Mouse (Mus musculus) frontal cortex, adult (tissue): ENCODE data around the gene Rnf207.

ENCODE experiments used
- ATAC-seq: cut with Nextera tagmentation; 2 replicates; pipeline ENCODE4 v1.9.2; 2017; ENCODE audit warnings: mild to moderate bottlenecking, moderate library complexity, mixed read lengths; ENCODE audit not compliant: low TSS enrichment

Gene Rnf207

DNA sequence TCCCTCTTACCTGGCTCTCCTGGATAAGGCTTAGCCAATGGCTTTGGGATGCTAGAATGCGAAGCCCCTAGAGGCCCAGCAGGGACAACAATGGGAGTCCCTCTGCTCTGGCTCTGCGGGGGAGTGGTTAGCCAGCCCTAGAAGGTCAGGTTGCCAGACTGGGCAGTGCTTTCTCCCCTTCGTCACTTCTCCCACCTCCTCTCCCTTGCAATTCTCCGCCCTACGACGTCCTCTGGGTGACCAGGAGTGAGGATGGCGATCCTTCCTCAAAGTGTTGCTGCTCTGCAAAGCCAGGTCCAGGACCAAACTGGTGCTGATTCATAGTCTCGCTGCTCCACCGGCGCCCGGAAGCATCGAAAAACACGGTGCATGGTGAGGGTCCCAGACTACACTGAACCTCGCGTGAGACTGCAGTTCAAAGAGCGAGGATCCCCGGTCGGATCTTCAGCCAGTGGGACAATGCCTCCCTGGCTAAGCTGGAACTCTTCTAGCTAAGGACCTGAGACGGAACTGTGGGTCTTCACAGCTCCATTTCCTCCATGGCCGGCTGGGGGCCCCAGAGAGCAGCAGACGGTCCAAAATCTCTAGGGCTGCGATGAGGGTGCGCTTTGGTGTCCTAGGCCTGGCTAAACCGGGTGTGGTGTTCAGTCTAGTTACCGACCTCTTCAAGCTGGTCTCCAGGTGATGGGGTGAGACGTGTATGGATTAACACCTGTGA is at the start of gene Rnf207:
TSS of gene Rnf207 (minus strand) at position 477 of the 718 bp plus-strand sequence.
- peak; percentile 77 for ATAC-seq

DNA sequence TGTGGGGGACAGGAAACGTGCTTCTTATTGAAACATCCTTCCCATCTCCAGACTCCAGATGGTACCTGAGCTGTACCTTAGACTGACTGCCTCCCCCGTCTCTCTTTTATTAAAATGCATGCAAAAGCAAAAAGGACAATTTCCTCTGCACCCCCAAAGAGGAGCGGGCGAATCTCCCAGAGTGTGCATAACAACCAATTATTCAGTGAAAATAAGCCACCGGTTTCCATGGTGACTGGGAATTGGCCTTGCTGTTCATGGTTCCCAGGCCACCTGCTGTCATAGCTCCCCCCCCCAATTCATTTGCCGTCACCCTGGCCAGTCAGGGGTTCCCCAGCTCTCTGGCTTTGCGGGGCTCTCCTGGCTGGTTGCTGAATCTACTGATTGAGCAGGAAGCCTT is 46.4 kb upstream of the Rnf207 start:
- ATAC-seq = no peak

DNA sequence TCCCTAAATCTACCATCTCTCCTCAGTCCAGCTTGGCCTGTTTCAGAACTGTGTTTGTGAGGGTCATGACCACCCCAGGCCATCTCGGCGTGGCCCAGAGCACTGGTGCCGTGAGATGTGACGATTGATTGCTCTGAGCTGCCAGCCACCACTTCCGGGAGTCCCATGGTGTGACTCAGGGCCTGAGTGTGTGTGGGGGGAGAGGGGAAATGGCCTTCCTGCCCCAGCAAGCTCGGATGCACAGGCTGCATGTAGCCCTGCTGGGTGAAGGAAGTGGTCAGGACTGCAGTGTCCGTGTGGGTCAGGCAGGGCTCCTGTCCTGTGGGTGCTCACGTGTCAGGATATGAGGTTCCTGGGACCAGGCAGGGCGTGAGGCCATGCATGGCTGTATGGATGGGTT is 43.4 kb upstream of the Rnf207 start:
- ATAC-seq = no peak

DNA sequence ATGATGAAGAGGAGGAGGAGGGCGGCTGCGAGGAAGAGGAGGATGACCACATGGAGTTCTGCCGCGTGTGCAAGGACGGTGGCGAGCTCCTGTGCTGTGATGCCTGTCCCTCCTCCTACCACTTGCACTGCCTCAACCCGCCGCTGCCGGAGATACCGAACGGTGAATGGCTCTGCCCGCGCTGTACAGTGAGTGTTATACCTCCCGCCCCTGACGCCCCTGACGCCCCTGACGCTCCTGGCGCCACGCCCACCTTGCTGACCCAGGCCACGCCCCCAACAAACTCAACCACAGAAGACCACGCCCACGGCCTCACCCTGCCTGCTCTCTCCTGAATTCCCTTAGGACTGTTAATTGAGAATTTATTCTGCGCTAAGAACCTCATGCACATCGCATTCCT is 42.1 kb upstream of the Rnf207 start:
- ATAC-seq = no peak

DNA sequence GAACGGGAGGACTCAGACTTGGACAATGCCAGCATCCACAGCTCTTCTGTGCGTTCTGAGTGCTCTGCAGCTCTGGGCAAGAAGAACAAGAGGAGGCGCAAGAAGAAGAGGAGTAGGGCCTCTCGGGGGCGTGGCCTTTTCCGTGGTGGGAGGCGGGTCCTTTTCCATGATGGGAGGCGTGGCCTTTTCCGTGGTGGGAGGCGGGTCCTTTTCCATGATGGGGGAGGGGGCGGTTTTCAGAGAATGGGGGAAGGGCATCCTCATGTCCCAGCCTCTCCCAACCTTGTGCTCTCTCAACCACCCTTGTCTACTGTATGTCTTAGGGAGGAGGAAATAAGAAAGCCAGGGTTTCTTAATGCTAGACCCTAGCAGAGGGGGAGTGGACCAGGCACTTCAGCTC is 40.9 kb upstream of the Rnf207 start:
- ATAC-seq = no peak

DNA sequence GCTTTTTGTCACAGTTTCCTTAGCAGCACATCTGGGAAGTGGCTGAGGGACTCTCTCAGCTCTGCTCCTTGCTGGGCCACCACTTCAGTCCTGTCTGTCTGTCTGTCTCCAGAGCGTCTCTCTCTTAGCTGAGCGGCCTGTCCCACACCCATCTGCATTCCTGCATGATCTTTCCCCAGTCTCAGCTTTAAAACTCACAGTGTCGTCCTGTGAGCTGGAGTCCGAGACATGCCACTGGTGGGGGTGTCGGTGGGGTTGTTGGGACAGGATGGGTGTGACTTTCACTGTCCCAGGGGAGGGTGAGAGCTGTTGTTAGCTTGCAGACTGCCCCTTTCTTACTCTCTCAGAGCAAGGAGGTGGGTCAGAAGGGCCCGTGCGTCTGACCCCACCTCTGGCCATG is 36.9 kb upstream of the Rnf207 start:
- no peak for ATAC-seq

DNA sequence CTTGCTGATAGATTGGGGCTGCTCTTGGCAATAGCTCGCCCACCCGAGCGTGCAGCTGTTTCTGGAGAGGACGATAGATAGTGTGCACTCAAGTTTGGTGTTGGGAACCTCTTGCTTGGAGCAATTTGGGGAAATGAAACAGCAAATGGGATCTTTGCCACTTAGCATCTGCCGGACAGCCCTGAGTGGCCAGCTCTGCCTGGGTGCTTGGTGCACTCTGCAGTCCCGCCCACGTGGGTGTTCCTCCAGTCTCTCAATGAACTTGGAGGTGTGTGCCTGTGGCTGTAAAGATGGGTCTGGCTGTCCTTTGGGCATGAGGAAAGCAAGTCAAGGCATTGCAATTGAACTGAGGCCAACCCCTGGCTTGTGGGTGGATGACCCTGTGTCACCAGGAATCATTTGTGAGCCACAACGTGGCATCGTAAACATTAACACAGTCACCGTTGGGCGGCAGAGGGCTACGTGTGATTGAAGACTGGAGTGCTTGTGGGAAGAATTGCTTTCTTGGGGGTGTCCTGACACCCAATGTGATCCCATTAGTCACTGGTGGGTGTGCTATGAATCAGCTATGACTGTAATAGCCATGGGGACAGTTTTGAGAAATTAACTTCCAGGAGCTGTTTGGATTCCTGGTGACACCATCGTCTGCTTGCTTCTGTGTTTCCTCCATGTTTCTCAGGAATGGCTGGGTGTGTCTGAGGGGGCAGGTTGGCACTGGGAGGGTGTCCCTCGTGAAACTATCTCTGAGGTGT is 35.3 kb upstream of the Rnf207 start:
- no peak for ATAC-seq

DNA sequence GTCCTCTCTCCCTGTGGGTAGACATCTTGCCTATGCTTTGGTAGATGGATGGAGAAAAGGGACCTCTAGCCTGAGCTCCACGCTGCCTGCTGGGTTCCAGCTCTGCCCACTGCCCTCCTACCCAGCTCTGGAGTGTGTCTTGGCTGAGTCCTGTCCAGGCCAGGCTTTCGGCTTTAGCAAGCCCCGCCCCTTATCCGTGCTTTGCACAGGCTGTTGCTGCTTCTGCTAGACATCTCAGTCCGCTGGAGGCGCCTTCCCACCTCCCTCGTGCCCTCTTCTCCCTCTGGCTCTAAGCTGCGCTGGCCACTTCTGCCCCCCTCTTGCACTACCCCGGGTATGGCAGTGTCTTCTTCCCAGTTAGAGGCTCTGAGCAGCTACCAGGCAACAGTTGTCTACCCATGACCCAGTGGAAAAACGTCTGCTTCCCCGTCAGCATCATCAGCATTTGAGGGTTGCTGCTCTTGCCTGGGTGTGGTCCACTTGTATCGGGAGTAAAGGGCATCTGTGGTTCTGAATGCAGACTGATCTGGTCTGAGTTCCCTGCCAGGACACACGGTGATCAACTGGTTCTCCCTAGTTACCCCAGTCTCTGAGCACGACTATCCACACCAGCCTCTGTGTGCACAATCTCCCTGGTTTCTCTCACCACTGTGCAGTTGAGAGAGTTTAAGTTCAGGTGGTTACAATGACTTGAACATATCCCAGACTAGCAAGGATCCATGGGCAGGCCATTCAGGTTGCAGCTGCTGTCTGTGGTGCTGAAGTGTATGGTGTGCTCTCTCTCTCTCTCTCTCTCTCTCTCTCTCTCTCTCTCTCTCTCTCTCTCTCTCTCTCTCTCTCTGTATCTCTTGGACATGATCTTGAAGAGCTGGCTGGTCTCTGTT is 32.9 kb upstream of the Rnf207 start:
- peak; percentile 16; the same call in 1 of the 2 replicates for ATAC-seq

DNA sequence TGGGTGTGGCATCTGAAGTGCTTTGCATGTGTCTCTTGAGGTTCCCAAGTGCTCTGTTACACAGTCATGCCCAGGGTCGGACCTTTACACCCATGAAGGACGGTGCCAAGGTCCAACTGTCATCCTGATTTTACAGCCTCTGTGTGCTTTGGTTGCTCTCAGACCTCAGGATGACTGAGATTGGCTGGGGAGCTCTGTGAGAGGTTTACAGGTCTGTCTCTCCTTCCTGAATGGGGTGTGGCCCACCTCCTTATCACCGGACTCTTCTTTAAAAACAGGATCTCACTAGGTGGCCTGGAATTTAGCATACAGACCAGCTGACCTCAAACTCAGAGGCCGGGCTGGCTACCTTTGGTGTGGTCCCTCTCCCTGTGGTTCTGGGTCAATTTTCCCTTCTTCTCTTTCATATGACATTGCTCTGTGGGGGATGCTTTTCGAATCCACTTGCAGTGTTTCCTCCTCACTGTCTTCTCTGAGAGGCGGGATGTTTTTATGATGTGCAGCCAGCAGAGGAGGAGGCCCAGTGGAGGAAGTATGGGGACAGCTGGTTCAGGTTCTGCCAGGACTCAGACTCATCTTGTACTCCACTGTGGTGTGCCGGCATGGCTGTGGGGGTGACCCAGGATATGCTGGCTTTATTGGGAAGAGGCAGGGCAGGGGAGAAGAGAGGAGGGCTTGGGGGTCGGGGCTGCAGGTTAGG is 32.1 kb upstream of the Rnf207 start:
- ATAC-seq = peak; percentile 63

DNA sequence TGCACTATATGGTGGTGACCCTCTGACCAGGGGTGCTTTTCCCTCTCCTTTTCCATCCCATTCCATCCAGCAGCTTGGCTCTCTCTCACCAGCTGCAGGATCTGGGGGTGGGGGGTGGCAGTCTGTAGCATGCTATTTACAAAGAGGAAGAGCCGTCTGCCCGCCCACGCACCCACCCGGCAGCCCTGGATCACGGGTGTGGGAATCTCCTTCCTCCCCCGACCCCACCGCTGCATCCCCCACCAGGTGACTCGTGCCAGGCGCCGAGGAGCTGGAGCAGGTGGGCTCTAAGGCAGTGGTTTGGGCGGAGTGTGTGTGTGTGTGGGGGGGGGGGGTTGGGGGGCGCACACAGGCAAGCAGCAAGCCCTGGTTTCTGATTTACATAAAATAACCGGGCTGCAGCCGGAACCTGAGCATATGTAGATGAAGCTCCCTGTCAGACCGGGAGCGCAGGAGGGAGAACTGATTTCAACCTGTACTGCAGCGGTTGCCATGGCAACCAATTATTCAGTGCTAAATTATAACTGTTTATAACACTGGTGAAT is 31.1 kb upstream of the Rnf207 start:
- peak; percentile 32 for ATAC-seq

DNA sequence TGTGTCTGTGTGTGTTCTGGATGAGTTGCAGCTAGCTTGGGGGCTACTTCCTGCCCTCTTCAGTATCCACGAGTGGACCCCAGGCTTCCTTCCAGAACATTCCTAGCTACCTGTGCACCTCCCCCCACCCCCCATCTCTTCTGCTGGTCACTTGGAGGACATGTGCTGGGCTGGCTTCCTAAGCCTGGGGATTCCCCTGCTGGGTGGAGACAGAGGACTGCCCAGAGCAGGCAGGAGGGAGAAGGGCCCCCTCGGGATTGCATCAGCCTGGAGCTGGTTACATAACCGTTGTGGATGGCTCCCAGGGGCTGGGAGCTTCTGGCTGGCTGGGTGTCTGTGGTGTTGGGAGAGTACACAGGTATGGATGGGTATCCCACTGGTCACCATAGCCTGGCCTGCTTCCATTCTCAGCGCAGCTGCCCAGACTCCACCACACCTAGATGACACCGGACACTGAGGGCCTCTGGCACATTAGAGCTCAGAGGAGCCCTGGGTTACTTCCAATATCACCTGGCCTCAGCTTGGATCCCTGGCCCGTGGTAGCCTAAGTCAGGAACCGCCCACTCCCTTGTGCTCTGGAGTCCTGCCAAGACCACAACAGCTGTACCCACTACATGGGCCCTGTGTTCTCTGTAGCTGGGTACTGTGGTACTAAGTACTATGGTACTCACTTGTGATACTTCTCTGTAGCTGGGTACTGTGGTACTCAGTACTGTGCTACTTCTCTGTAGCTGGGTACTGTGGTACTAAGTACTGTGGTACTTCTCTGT is 26.5 kb upstream of the Rnf207 start:
- ATAC-seq = peak; percentile 55

DNA sequence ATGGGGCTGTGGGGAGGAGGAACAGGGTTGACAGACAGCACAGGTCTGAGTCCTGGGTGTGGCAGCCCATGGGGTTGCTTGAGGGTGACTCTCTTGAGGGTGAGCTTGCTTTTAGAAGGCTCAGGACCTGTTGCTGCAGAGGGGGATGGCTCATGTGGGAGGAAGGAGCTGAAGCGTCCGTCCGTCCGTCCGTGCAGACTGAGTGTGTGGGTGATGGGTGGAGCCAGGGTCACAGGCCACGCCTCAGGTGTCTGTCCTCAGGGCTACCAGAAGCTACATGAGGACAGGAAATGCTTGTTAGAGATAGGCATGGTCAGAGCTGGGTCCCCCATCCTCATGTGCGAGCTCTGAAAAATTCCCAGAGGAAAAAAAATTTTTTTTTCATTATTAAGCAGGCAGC is 25.9 kb upstream of the Rnf207 start:
- no peak for ATAC-seq

DNA sequence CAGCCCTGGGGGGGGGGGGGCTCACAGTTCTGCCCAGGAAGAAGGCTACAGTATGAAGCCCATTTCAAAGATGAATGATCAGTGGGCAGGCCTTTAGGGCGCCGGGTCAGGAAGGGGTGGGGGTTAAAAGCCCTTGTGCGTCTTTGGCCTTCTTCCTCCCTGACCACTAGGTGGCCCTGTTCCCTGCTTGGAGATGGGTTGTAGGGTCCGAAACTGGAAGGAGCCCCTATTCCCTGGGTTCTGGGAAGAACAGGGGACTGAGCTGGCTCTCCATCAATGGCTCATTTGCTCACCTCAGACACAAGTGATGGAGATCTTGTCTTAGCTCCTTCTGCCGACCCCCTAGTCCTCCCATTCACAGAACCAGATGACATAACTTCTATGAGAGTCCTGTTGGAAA is 24.5 kb upstream of the Rnf207 start:
- ATAC-seq = no peak

DNA sequence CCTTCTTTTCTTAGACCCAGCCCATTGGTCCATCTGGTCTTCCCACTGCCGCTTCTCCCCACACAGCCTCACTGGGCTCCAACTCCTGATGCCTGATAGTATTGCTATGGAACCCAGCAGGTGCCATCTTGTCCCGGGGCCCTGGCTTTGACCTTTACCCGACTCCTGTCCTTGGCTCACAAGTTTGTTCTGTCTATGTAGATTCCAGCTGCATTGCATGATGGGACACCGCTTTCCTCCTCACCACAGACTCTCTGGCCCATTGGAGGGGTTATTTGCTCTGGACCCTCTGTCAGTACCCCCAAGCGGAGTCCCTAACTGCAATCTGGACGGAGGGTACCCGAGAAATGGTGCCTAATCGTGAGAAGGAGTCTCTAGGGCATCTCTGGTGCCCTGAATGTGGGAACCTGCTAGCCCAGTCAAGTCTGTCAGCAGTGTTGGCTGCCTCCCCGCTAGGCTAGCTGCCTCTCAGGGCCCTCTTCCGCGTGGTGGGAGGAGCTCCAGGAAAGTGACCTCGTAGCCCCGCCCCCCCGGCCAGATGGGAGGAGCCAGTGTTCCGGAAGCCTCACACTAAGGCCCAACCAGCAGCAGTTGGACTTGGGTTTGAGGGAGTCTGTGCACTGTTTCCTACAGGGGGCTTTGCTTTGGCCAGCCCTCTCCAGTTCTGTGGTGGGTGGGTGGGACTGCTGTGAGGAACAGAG is 21.9 kb upstream of the Rnf207 start:
- no peak for ATAC-seq

DNA sequence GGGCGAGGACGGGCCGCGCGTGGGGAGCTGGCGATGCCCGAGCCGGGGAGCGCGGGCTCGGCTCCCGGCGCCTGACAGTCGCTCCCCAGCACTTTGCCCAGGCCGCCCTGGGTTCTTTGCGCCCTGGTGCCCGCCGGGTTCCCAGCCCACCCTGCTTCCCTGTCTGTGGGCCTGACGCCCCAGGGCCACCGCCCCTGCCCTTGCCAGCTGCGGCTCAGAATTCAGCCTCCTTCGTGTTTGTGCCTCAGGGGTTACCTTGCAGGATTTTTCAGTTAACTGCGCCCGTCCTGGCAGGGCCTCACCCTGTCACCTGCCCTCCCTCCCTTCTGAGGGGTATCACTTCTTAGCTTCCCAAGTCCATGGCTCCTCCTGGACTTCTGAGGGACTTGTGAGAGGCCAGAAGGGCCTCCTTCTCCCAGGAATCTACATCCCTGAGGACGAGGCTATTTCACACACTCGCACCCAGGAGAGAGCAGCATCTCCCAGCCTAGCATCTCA is 20.5 kb upstream of the Rnf207 start:
- ATAC-seq = no peak; the same call in 1 of the 2 replicates

DNA sequence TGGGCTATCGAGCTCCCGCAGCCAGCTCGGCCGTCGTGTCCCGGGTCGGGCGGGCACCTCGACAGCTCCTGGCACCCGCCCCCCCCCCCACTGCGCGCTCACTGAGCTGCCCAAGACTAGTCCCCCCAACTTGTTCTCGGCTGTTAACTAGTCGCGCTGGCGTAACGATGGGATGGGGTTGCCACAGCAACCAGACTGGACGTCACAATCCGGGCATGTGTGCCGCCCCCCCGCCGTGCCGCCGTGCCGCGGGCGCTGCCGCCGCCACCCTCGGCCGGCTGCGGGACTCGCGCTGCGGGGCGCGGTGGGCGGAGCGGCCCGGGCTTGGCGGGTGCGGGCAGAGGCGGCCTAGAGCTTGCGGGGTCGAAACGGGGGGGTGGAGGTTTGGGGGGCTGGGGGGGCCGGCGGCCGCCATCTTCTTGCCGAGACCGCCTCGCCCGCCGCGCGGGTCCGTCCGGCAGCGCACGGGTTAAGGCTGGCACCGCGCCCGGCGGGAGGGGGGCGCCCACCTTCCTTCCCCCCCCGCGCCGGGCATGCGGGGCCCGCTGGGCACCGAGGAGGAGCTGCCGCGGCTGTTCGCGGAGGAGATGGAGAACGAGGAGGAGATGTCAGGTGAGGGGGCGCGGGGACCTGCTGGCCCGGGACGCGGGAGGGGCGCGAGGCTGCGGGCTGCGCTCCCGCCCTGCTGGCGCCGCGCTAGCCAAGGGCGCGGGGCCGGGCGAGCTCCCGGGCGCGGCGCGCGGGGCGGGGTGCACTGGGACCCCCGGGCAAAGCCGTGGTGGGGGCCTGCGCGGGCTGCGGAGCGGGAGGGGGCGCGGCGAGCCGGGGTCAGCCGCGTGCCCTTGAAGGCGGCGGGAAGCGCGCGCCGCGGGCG is 19.9 kb upstream of the Rnf207 start, which contains the start of gene Chd5:
TSS of gene Chd5 (plus strand) at position 233 of the 874 bp plus-strand sequence.
- ATAC-seq = peak; percentile 66

DNA sequence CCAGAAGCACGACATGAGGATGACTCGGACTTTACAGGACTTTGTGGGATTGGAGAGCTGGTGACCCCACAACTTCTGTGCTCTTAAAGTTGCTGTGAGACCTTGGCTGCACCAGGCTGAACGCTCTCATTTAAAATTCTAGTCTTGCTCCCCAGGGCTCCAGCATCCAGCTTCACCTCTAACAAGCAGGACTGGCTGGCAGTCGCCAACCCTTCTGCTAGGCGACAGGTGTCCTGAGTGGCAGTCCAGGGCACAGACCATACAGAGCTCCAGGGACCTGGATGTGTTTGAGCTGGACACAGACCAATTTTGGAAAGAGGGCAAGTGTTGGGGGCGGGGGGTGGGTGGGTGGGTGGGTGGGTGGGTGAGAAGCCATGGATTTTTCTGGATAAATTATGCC is 19.0 kb upstream of the Rnf207 start:
- no peak for ATAC-seq

DNA sequence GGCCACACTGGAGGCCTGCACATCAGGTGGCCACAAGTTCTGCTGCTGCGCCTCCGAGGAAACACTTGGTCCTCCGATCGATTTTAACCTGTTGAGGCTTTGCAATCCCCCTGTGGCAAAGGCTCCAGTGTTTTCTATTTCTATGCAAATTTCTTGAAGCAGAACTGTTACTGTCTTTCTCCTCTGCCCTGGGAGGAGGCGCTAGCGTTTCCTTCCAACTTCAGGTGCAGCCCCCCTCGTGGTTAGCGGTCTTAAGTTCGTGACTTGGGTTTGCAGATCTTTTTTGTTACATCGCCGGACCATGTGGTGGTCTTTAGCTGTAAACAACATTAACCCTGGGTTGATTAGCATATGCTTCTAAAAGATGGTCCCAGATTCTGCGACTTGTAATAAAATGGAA is 14.8 kb upstream of the Rnf207 start:
- no peak for ATAC-seq

DNA sequence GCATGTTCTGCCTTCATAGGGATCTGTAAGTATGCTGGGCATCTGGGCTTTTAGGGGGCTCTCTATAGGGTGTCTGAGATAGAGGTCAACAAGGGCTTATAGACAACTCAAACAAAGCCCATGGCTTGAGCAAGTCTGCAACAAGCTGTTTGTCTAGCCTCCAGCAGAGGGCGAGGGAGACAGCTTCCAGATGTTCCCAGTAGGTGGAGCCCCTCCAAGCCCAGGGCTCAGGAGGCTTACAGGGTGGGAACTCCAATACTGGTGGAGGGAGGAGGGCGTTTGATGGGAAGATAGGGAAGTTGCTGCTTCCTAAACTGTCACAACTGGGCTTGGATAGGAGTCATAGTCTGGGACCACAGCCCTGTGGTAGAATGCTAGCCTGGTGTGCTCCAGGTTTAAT is 14.2 kb upstream of the Rnf207 start:
- ATAC-seq = peak; percentile 73
